Mouse (Mus musculus) midbrain, embryonic 14.5 days (tissue): ENCODE data around the gene Slc7a14. TPM values are rescaled to one million over a fixed set of nuclear protein-coding genes. Genes with fewer than 3 reads are reported as not detected.

Source experiments
- polyA plus RNA-seq: library from polyadenylated mRNA; unstranded; fragments of >200 nt; fragmentation: Nextera tagmentation; extraction: Ambion mirVana; gene quantifications from 2 replicates; pipeline ENCODE4 v1.2.1, GENCODE M21; 2014

Slc7a14 gene
- polyA plus RNA-seq, 1 experiment from 2014 or later = 6.4 TPM

Other genes with a start within 250 kb of the Slc7a14 start
- 35.0 and 42.4 TPM in 2 replicates for gene Skil, start 215.3 kb downstream of the Slc7a14 start, polyA plus RNA-seq
- 0.86 and 37.3 TPM in 2 replicates for gene Cldn11, start 160.5 kb downstream of the Slc7a14 start, polyA plus RNA-seq